Mouse (Mus musculus): ENCODE results near the gene Ccl1. TPM values are rescaled to one million over a fixed set of nuclear protein-coding genes. Genes with fewer than 3 reads are reported as not detected.

The Ccl1 gene
- polyA plus RNA-seq, 1 experiment from 2014 or later, result 0.71 TPM

DNA sequence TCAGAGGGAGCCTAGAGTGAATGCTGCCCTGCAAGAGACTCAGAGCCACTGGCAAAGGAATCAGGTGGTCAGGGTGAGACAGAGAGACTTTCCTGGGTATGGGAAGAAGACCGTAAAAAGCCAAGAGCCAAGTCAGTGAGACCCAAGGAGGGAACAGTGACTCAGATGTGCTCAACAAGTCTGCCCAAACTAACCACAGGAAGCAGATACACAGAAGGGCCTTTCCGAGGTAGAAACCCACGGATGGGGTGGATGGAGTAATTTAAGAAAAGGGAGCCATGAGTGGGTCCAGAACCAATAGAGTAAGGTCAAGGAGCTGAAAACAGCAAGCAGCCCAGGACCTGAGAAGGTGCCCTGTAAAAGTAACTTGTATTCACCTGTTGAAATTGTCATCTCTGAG is 101.8 kb downstream of the Ccl1 start:
- no peaks in the 10 kb centered on the region for H3K27me3 ChIP-seq
- H3K36me3 ChIP-seq, result no peaks in the 10 kb centered on the region
- H3K4me3 ChIP-seq, result no peak overlapping the region
- no peak overlapping the region for H3K27ac ChIP-seq (replicated peaks)
- no peak overlapping the region for H3K9ac ChIP-seq
- H3K4me2 ChIP-seq, result no peak overlapping the region
- no peak for ATAC-seq (ENCODE audit: low read depth)
- 87% methylated on average over 3 of the region's 3 CpGs for WGBS
- no peaks in the 10 kb centered on the region for H3K9me3 ChIP-seq
- H3K4me1 ChIP-seq (replicated peaks), result peaks cover 8% of the 10 kb centered on the region; the same call in 1 of the 2 replicates

DNA sequence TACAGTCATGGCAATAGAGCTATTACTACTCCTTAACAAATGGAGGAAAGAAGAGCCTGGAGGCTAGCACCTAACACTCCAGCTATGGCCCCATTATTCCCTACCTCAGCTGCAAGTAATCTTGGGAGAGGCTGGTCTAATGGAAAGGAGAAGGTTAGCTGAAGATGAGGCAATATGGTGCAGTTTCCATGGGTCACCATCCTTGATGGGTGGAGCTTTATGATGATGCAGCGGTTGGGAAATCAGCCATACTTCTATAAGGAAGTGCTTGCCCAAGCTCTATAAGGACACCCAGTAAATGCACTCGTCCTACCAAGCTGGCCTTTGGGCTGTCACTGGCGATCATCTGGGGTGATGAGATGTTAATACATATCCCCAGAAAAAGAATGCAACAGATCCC is 107.7 kb downstream of the Ccl1 start:
- no peak overlapping the region for H3K4me2 ChIP-seq
- H3K27ac ChIP-seq (replicated peaks), result no peak overlapping the region
- H3K27me3 ChIP-seq, result no peaks in the 10 kb centered on the region
- no peak for ATAC-seq (ENCODE audit: low read depth)
- WGBS, result 86% methylated on average over 3 of the region's 3 CpGs
- H3K4me3 ChIP-seq, result no peak overlapping the region
- H3K9ac ChIP-seq, result no peak overlapping the region
- no peaks in the 10 kb centered on the region for H3K9me3 ChIP-seq
- H3K36me3 ChIP-seq, result no peaks in the 10 kb centered on the region
- H3K4me1 ChIP-seq (replicated peaks), result peaks cover 17% of the 10 kb centered on the region

DNA sequence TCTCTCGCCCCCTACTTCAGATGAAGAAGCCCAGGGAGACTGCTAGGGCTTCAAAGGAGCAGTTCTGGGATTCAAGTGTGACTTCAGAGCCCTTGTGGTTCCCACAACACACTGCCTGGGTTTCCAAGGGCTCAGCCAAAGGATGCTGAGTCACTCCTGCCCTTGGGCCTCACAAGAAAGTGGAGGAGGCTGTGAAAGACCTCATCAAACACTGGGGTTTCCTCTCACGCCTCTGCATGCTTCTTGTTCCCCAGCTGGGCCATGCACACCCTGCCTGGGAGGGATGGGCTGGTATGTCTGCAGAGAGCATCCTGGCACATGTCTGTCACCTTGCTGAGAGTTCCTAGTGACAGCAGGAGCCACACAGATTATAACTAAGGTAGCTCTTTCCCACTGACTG is 110.5 kb downstream of the Ccl1 start:
- Histone ChIP-seq H3K36me3 (no peaks in the 10 kb centered on the region), H3K9me3 (no peaks in the 10 kb centered on the region), H3K4me2 (no peak overlapping the region), H3K9ac (no peak overlapping the region), H3K27me3 (no peaks in the 10 kb centered on the region), H3K4me3 (no peak overlapping the region), H3K27ac (replicated peaks) (no peak overlapping the region), H3K4me1 (replicated peaks) (peaks cover 37% of the 10 kb centered on the region)
- no peak for ATAC-seq (ENCODE audit: low read depth)
- WGBS, result 71% methylated on average over 2 of the region's 2 CpGs

DNA sequence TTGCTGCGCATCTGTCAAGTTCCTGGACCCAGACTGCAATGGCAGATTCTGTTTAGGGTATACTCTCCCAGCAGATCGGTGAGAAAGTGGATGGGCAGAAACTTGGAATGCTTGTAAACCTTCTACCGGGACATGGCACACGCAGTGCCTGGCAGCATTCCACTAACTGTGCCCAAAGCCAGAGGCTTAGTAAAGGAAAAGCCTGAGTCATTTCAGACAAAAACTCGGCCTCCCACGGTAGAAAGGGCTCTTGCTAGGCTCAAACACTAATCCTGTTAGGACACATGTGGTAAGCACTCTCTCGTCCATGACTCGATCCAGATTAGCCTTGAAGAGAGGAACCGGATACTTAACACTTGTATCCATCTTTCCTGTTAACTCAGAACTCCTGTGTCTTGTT is 111.7 kb downstream of the Ccl1 start:
- Histone ChIP-seq H3K4me1 (replicated peaks) (peaks cover 41% of the 10 kb centered on the region), H3K4me2 (no peak overlapping the region), H3K27me3 (no peaks in the 10 kb centered on the region), H3K9ac (no peak overlapping the region), H3K36me3 (no peaks in the 10 kb centered on the region), H3K4me3 (no peak overlapping the region), H3K9me3 (no peaks in the 10 kb centered on the region), H3K27ac (replicated peaks) (no peak overlapping the region)
- WGBS, result 80% methylated on average over 9 of the region's 9 CpGs
- ATAC-seq (ENCODE audit: low read depth), result no peak

DNA sequence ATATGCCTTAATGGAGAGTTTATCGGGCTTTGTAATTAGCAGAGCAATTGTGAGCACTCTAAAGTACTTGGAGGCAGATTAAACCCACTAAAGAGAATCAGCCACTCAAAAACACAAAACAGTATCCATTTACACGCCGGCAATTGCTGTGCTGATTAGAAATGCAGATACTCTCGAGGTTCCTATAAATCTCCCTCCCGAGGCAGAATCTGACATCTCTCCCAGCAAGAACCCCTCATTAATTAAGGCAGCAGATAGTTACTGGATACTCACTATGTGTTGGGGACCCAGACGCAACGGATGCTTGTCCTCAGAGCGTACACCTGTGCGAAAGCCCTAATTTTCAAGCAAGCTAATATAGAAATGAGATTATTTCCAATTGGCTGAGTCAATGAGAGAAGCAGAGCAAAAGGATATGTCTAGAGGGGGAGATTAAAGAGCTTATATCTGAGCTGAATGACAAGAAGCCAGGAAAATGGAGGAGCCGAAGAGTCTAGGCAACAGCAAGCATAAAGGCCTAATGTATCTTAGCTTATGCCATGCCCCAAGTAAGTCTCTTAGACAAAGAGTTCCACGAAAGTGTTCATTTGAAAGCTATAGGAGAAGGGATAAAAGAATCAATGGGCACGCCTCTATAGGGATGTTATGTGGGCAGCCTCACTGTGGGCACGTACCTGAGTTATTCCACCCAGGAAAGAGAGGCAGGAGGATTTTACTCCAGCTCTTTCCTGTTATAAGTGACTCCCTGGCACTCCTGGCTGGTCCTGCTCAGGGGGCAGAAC is 115.5 kb downstream of the Ccl1 start:
- 29% methylated on average over 13 of the region's 13 CpGs for WGBS
- H3K27ac ChIP-seq (replicated peaks), result peak overlapping the region; percentile 90

DNA sequence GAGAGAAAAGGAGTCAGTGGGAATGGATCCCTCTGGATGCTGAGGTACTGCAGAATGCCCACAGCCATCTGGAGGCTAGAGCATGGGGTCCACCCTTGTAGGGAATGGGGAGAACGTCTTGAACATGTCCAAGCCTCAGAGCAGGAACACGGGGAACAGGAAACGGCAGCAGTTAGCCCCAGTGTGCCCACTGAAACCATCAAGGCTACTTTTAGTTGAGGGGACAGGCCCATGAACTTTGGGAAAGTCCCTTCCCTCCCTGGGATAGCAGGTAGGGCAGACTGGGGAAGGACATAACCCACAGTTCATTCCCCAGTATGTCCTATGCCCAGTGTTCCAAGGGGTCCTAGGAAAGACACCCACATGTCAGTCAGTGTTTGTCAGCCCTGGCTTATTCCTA is 119.8 kb downstream of the Ccl1 start:
- no peak overlapping the region for H3K9ac ChIP-seq
- peaks cover 2% of the 10 kb centered on the region; the same call in 1 of the 2 replicates for H3K27me3 ChIP-seq
- H3K4me3 ChIP-seq, result no peak overlapping the region
- H3K27ac ChIP-seq (replicated peaks), result no peak overlapping the region
- no peak overlapping the region for H3K4me2 ChIP-seq
- H3K4me1 ChIP-seq (replicated peaks), result peaks cover 25% of the 10 kb centered on the region
- H3K36me3 ChIP-seq, result no peaks in the 10 kb centered on the region
- no peaks in the 10 kb centered on the region for H3K9me3 ChIP-seq
- 81% methylated on average over 3 of the region's 3 CpGs for WGBS
- no peak for ATAC-seq (ENCODE audit: low read depth)

More for the DNA sequence above, 115.5 kb downstream of the Ccl1 start:
- Histone ChIP-seq H3K4me1 (replicated peaks) (peaks cover 37% of the 10 kb centered on the region), H3K9me3 (no peaks in the 10 kb centered on the region), H3K4me3 (no peak overlapping the region), H3K36me3 (no peaks in the 10 kb centered on the region), H3K9ac (no peak overlapping the region), H3K27me3 (no peaks in the 10 kb centered on the region), H3K4me2 (no peak overlapping the region)
- peak; percentile 90 for ATAC-seq (ENCODE audit: low read depth)

DNA sequence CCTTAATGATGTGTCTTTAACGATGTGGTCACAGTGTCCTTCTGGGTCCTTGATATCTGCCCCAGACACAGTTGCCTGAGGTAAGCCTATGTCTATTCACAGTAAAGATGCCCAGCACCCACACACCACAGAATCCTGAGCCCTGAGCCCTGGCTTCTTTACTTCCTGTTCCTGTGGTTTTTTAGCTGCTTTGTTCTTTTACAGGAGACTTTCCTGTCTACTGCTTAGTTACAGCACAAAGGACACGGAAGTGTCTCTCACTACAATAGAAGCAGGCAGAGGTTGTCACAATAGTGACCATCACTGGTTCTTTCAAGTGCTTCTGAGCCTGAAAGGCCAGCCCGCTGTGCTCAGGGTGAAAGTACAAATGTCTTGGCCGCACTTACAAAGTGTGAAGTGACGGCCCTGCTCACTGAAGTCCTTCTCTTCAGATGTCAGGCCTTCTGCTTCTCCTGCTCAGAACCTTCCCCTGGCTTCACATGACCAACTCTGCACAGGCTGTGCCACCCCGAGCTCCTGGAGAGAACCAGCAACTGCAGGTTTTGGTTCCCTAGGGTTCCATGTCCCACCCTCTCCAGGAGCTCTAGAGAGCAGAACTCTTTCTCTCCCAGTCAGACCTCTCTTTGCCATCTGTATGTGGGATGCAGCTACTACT is 122.1 kb downstream of the Ccl1 start:
- no peak overlapping the region for H3K27ac ChIP-seq (replicated peaks)
- no peaks in the 10 kb centered on the region for H3K9me3 ChIP-seq
- H3K36me3 ChIP-seq, result no peaks in the 10 kb centered on the region
- peaks cover 2% of the 10 kb centered on the region for H3K4me1 ChIP-seq (replicated peaks)
- no peak overlapping the region for H3K9ac ChIP-seq
- H3K27me3 ChIP-seq, result peaks cover 13% of the 10 kb centered on the region; the same call in 1 of the 2 replicates
- H3K4me3 ChIP-seq, result no peak overlapping the region
- WGBS, result 59% methylated on average over 6 of the region's 6 CpGs
- no peak overlapping the region for H3K4me2 ChIP-seq
- ATAC-seq (ENCODE audit: low read depth), result no peak

DNA sequence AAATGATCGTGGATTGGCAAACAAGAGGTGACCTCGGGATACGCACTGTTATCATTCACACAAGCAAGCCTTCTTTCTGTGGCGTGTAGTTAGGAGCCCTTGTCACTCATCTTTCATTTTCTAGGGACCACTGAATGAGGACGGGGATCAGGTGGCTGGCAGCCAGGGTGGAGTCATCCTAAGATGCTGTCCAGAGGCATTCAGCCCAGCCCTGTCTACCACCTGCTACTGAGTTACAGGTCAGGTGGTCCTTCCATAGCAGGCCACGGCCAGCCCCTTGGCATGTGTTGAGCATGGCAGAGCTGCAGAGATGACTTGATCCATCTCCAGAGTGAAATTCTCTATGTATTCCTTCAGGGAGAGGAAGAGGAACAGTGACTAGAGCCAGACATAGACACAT is 123.1 kb downstream of the Ccl1 start:
- H3K9me3 ChIP-seq, result no peaks in the 10 kb centered on the region
- H3K27ac ChIP-seq (replicated peaks), result no peak overlapping the region
- no peak for ATAC-seq (ENCODE audit: low read depth)
- WGBS, result 89% methylated on average over 6 of the region's 6 CpGs
- H3K4me3 ChIP-seq, result no peak overlapping the region
- H3K9ac ChIP-seq, result no peak overlapping the region
- H3K36me3 ChIP-seq, result no peaks in the 10 kb centered on the region
- peaks cover 14% of the 10 kb centered on the region; the same call in 1 of the 2 replicates for H3K27me3 ChIP-seq
- H3K4me1 ChIP-seq (replicated peaks), result no peaks in the 10 kb centered on the region
- no peak overlapping the region for H3K4me2 ChIP-seq

DNA sequence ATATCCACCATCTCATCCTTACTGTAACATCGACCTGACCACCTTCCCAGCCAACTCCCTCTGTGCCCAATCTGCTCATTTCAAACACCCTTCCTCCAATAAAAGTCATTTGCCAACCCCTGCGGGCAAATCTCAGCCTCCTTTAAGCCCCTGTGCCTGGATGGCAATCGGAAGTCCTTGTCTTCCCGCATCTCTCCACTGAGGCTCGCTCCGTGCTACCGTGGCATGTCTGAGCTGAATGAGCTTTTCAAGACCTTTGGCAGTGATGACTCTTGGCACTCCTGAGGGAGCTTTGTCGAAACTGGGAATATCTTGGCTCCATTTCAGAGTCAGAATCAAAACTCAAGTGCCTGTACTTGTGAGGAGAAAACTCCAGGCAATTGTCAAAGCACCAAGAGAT is 124.2 kb downstream of the Ccl1 start:
- Histone ChIP-seq H3K4me3 (no peak overlapping the region), H3K9ac (no peak overlapping the region), H3K9me3 (no peaks in the 10 kb centered on the region), H3K27me3 (peaks cover 14% of the 10 kb centered on the region; the same call in 1 of the 2 replicates), H3K27ac (replicated peaks) (no peak overlapping the region), H3K36me3 (no peaks in the 10 kb centered on the region), H3K4me2 (no peak overlapping the region), H3K4me1 (replicated peaks) (no peaks in the 10 kb centered on the region)
- ATAC-seq (ENCODE audit: low read depth), result no peak
- 81% methylated on average over 8 of the region's 8 CpGs for WGBS

DNA sequence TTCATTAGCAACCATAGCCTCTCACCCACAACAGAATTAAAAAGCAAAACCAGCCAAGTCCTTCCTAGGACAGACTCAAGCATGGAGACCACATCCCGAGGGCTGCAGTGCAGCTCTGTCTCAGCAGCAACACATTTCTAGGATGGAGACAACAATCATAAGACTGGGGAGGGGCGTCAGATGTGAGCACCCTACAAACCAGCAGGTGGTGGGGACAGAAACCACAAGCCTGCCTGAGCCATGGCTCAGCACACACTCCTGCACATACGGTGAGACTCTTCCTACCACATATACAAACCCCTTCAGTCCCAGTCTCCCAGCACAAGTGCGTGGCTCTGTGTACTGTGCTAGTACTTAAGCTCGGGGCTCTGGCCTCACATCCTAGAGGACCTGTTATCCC is 127.3 kb downstream of the Ccl1 start:
- WGBS, result 72% methylated on average over 5 of the region's 5 CpGs
- no peaks in the 10 kb centered on the region for H3K9me3 ChIP-seq
- no peak overlapping the region for H3K4me2 ChIP-seq
- peaks cover 14% of the 10 kb centered on the region; the same call in 1 of the 2 replicates for H3K27me3 ChIP-seq
- no peak for ATAC-seq (ENCODE audit: low read depth)
- H3K36me3 ChIP-seq, result no peaks in the 10 kb centered on the region
- H3K9ac ChIP-seq, result no peak overlapping the region
- no peak overlapping the region for H3K27ac ChIP-seq (replicated peaks)
- H3K4me3 ChIP-seq, result no peak overlapping the region
- H3K4me1 ChIP-seq (replicated peaks), result no peaks in the 10 kb centered on the region

DNA sequence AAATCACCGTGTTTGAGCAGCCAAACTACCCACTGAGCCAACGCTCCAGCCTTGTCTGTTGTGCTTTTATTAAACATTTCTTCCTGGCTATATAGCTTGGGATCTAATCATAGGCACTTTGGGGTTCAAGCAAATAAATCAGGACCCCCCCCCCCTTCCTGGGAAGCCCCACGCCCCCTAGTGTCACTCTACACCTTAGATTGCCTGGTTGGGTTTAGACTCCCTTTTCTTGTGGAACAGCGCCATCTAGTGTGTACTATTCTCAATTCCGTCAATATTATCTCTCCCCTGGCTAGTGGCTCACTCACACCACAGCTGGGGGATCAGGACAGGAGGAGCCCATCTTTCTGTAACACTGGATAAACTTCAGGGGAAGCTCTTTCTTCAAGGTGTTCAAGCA is 127.8 kb downstream of the Ccl1 start:
- no peak overlapping the region for H3K27ac ChIP-seq (replicated peaks)
- no peak overlapping the region for H3K9ac ChIP-seq
- no peak overlapping the region for H3K4me2 ChIP-seq
- no peak overlapping the region for H3K4me3 ChIP-seq
- no peaks in the 10 kb centered on the region for H3K4me1 ChIP-seq (replicated peaks)
- peak; percentile 72; the same call in 1 of the 2 replicates for ATAC-seq (ENCODE audit: low read depth)
- no peaks in the 10 kb centered on the region for H3K36me3 ChIP-seq
- H3K9me3 ChIP-seq, result no peaks in the 10 kb centered on the region
- 30% methylated on average over 5 of the region's 5 CpGs for WGBS
- H3K27me3 ChIP-seq, result peaks cover 14% of the 10 kb centered on the region; the same call in 1 of the 2 replicates

DNA sequence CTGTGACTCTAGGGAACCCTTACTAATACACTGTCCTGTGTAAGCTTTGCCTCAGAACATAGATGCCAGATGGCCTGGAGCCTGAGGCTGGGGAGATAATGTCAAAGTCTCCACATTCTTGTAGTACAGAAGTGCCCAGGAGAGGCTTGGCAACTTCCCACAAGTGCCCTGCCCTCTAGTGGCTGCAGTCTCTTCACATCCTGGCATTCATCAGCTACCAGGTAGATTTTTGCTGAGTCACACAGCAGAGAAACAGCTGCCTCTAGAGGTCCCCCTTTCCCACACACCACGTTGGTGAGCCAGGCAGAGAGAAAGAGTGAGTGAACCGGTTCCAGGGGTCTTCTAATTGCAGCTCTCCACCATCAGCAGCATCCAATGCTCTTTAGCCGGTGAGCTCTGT is 130.7 kb downstream of the Ccl1 start:
- H3K9me3 ChIP-seq, result no peaks in the 10 kb centered on the region
- WGBS, result 18% methylated on average over 3 of the region's 3 CpGs
- no peak for ATAC-seq (ENCODE audit: low read depth)

More for the DNA sequence above, 130.7 kb downstream of the Ccl1 start:
- H3K4me3 ChIP-seq, result no peak overlapping the region
- H3K27ac ChIP-seq (replicated peaks), result no peak overlapping the region
- H3K9ac ChIP-seq, result no peak overlapping the region
- H3K36me3 ChIP-seq, result no peaks in the 10 kb centered on the region
- H3K4me2 ChIP-seq, result no peak overlapping the region
- no peaks in the 10 kb centered on the region; the same call in 1 of the 2 replicates for H3K4me1 ChIP-seq (replicated peaks)
- peaks cover 11% of the 10 kb centered on the region; the same call in 1 of the 2 replicates for H3K27me3 ChIP-seq

All from neural tube, embryonic 13.5 days (tissue).